Mouse (Mus musculus) stomach, postnatal 0 days (tissue): Measurements from ENCODE around the gene Lancl3. TPM values are rescaled to one million over a fixed set of nuclear protein-coding genes. Genes with fewer than 3 reads are reported as not detected.
A peak's percentile ranks its signal among the peaks of the same experiment; 100 is the strongest.

Source experiments
- ATAC-seq: fragments of 200-750 bp; cut with Nextera tagmentation; 2 replicates; pipeline ENCODE4 v1.8.0; 2017; ENCODE audit not compliant: low FRiP score, low TSS enrichment
- DNase-seq: peaks from one replicate; pipeline ENCODE4 v3.0.0-alpha.2; 2016; ENCODE audit warnings: low spot score
- H3K27ac ChIP-seq: fragments of 300-500 bp; sonication (generic); replicated peaks from 2 replicates; pipeline ENCODE4 v1.5.1; 2014; ENCODE audit warnings: mild to moderate bottlenecking, control low read depth
- H3K27me3 ChIP-seq: fragments of 300-500 bp; sonication (generic); 2 replicates; pipeline ENCODE4 v1.6.1; 2014; ENCODE audit warnings: low read length; ENCODE audit not compliant: control insufficient read depth, insufficient read depth
- H3K36me3 ChIP-seq: fragments of 300-500 bp; sonication (generic); 2 replicates; pipeline ENCODE4 v1.6.1; 2014; ENCODE audit warnings: low read length, mixed read lengths; ENCODE audit not compliant: control insufficient read depth, insufficient read depth
- H3K4me1 ChIP-seq: fragments of 300-500 bp; sonication (generic); replicated peaks from 2 replicates; pipeline ENCODE4 v1.6.1; 2014; ENCODE audit warnings: antibody characterized with exemption; ENCODE audit not compliant: control insufficient read depth, insufficient read depth
- H3K4me2 ChIP-seq: fragments of 300-500 bp; sonication (generic); replicated peaks from 2 replicates; pipeline ENCODE4 v1.6.1; 2014; ENCODE audit warnings: low read depth, mild to moderate bottlenecking, control low read depth, moderate library complexity
- H3K4me3 ChIP-seq: fragments of 300-500 bp; sonication (generic); 2 replicates; pipeline ENCODE4 v1.5.1; 2014; ENCODE audit warnings: low read depth, low read length, control low read depth
- H3K9ac ChIP-seq: fragments of 300-500 bp; sonication (generic); 2 replicates; pipeline ENCODE4 v1.6.1; 2014; ENCODE audit warnings: mild to moderate bottlenecking, low read length, control low read depth, mixed read lengths
- H3K9me3 ChIP-seq: fragments of 300-500 bp; sonication (generic); 2 replicates; pipeline ENCODE4 v1.6.1; 2016; ENCODE audit warnings: low read length; ENCODE audit not compliant: control insufficient read depth
- CTCF ChIP-seq: IDR thresholded peaks from 2 replicates; pipeline ENCODE4 v1.5.1; 2016; ENCODE audit warnings: antibody characterized with exemption, low read depth, mild to moderate bottlenecking, moderate library complexity
- EP300 ChIP-seq: optimal IDR thresholded peaks from 2 replicates; pipeline ENCODE3; 2016; ENCODE audit warnings: antibody characterized with exemption
- WGBS: fragments of 180-500 bp; shearing (Covaris S2); extraction: QIAGEN DNeasy Blood & Tissue Kit; methylation state at CpG from one replicate; pipeline ENCODE4 v1.1.7; 2014; 5-methylcytosine and 5-hydroxymethylcytosine counted together
- polyA plus RNA-seq: library from polyadenylated mRNA; unstranded; fragments of >200 nt; fragmentation: Nextera tagmentation; extraction: Ambion mirVana; gene quantifications from 2 replicates; pipeline ENCODE4 v1.2.1, GENCODE M21; 2015

Gene Lancl3
- polyA plus RNA-seq, 1 experiment from 2014 or later, result 0.61 TPM

GRCm38 (mm10) chrX:9227105-9227504 lies 27.4 kb downstream of the Lancl3 start:
- DNase-seq, result no peak
- H3K4me2 ChIP-seq, result no peak overlapping the region
- ATAC-seq, result no peak
- H3K36me3 ChIP-seq, result no peaks in the 10 kb centered on the region
- no peak overlapping the region for H3K9ac ChIP-seq
- H3K27me3 ChIP-seq, result no peaks in the 10 kb centered on the region
- TF ChIP-seq CTCF (no peak), EP300 (no peak)
- no peaks in the 10 kb centered on the region for H3K4me1 ChIP-seq
- H3K27ac ChIP-seq, result no peak overlapping the region
- no peak overlapping the region for H3K4me3 ChIP-seq
- 62% methylated on average over 2 of the region's 2 CpGs for WGBS
- no peaks in the 10 kb centered on the region for H3K9me3 ChIP-seq

GRCm38 (mm10) chrX:9240737-9241591 lies 41.3 kb downstream of the Lancl3 start:
- no peaks in the 10 kb centered on the region for H3K9me3 ChIP-seq
- H3K4me2 ChIP-seq, result no peak overlapping the region
- no peak overlapping the region for H3K4me3 ChIP-seq
- H3K27ac ChIP-seq, result no peak overlapping the region
- DNase-seq (peak; percentile 26), ATAC-seq (peak; percentile 80)
- H3K36me3 ChIP-seq, result no peaks in the 10 kb centered on the region
- H3K9ac ChIP-seq, result no peak overlapping the region
- WGBS, result 71% methylated on average over 5 of the region's 5 CpGs
- no peaks in the 10 kb centered on the region for H3K4me1 ChIP-seq
- TF ChIP-seq CTCF, result no peak
- no peak for TF ChIP-seq EP300
- H3K27me3 ChIP-seq, result no peaks in the 10 kb centered on the region

DNA sequence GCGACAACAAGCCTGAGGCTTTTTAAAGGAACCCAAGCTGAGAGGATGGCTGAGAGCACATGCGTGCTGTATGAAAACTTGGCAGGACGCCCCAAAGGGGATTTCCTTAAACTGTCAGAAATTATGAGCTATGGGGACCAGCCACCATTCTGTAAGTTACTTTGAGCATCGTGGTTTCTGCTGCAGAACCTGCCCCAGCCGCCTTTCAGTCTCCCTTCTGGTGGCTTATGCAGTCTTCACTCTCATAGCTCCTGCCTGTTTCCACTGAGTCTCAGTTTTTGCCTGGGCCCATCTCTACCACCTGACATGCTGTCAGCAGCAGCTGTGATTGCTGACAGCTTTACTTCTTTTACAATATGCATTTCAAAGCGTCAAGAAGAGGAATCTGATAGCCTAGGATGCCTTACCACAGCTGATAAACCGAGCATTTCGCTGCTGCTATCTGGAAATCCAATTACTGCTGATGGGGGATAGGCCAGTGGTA lies 43.7 kb downstream of the Lancl3 start:
- H3K27ac ChIP-seq, result no peak overlapping the region
- no peaks in the 10 kb centered on the region for H3K9me3 ChIP-seq
- no peaks in the 10 kb centered on the region for H3K36me3 ChIP-seq
- H3K9ac ChIP-seq, result no peak overlapping the region
- no peak overlapping the region for H3K4me2 ChIP-seq
- TF ChIP-seq CTCF (no peak), EP300 (no peak)
- H3K4me3 ChIP-seq, result no peak overlapping the region
- DNase-seq (no peak), ATAC-seq (no peak; the same call in 1 of the 2 replicates)
- H3K4me1 ChIP-seq, result no peaks in the 10 kb centered on the region
- H3K27me3 ChIP-seq, result no peaks in the 10 kb centered on the region
- 35% methylated on average over 8 of the region's 8 CpGs for WGBS

- H3K36me3 ChIP-seq, result no peaks in the 10 kb centered on the region
- no peak overlapping the region for H3K27ac ChIP-seq
- peak; percentile 19 for TF ChIP-seq CTCF
- TF ChIP-seq EP300, result no peak
- no peak overlapping the region for H3K4me3 ChIP-seq
- DNase-seq (peak; percentile 22), ATAC-seq (peak; percentile 50; the same call in 1 of the 2 replicates)
- H3K9ac ChIP-seq, result no peak overlapping the region
- 52% methylated on average over 12 of the region's 12 CpGs for WGBS
- H3K27me3 ChIP-seq, result no peaks in the 10 kb centered on the region
- H3K4me1 ChIP-seq, result no peaks in the 10 kb centered on the region
- no peak overlapping the region for H3K4me2 ChIP-seq
- no peaks in the 10 kb centered on the region for H3K9me3 ChIP-seq
Observed at GRCm38 (mm10) chrX:9244603-9245336, 45.1 kb downstream of the Lancl3 start.

DNA sequence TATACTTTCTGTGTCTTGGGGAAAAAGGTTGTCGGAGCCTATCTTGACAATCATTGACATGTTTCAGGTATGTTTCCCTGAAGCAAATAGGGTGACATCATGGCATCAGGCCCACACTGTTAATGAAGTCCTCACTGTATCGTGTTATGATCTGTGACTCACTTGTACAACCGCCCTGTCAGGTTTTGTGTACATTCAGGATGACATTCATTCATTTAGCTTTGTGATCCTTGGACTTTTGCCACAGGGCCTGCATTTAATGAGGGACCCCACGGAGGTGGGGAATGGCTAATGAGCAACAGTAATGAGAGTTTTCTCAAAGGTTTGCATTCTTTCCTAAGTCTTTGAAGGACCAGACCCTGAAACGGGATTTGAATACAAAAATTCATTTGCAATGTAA lies 49.2 kb downstream of the Lancl3 start:
- no peak overlapping the region for H3K9ac ChIP-seq
- peak; percentile 77 for ATAC-seq

More for the DNA sequence above, 49.2 kb downstream of the Lancl3 start:
- Histone ChIP-seq H3K27me3 (no peaks in the 10 kb centered on the region), H3K4me3 (no peak overlapping the region), H3K36me3 (no peaks in the 10 kb centered on the region), H3K4me1 (no peaks in the 10 kb centered on the region), H3K27ac (no peak overlapping the region), H3K9me3 (no peaks in the 10 kb centered on the region), H3K4me2 (no peak overlapping the region)
- TF ChIP-seq EP300, result no peak
- no peak for TF ChIP-seq CTCF
- WGBS, result 45% methylated on average over 5 of the region's 5 CpGs
- peak; percentile 14 for DNase-seq
